23 mouse cellular contexts compared by ENCODE assay signal in the genomic region with DNA sequence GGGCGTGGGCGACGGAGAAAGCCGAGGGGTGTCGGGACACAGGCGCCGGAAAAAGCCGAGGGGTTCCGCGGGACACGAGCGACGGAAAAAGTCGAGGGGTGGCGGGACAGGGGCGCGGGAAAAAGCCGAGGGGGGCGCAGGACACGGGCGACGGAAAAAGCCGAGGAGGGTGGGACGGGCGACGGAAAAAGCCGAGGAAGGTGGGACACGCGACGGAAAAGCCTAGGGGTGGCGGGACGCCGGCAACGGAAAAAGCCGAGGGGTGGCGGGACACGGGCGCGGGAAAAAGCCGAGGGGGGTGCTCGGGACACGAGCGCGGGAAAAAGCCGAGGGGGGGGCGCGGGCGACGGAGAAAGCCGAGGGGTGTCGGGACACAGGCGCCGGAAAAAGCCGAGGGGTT. TPM values are rescaled to one million over a fixed set of nuclear protein-coding genes. Genes with fewer than 3 reads are reported as not detected.
"Had no signal": no experiment of that assay in that cellular context is flagged by ENCODE, and none has a peak within 500 bp of the region (broad histone marks: within the 10 kb centered on the region; RNA-seq: fewer than 3 reads in every experiment).

No protein-coding gene starts in this region.

- H3K4me3 ChIP-seq: heart, adult 2 months; heart, embryonic 13.5 days; heart, embryonic 15.5 days; hindbrain, embryonic 10.5 days; hindbrain, embryonic 12.5 days; intestine, embryonic 15.5 days; layer of hippocampus, adult 2 months; left cerebral cortex, adult 2 months; limb, embryonic 10.5 days; limb, embryonic 12.5 days had no signal

- DNase-seq: gastrocnemius, postnatal 14 days; heart, adult 2 months; heart, postnatal 14 days; heart, postnatal 4 days; kidney, adult 18-20 months; kidney, adult 8-10 months; kidney, postnatal 10 days; kidney, postnatal 36 days had no signal

- ATAC-seq: hindbrain, embryonic 16.5 days; inflammation-experienced regulatory T-cells, adult 6 months; intestine, embryonic 15.5 days; intestine, postnatal 0 days had no signal

- H3K9ac ChIP-seq: heart, embryonic 13.5 days; heart, embryonic 15.5 days; hindbrain, embryonic 12.5 days; hindbrain, embryonic 14.5 days; intestine, embryonic 15.5 days; limb, embryonic 12.5 days had no signal

- H3K27me3 ChIP-seq: heart, embryonic 13.5 days; heart, embryonic 15.5 days; hindbrain, embryonic 12.5 days; intestine, embryonic 15.5 days had no signal

- H3K27ac ChIP-seq: heart, adult 2 months; heart, embryonic 13.5 days; heart, embryonic 15.5 days; hindbrain, embryonic 10.5 days; hindbrain, embryonic 12.5 days; hindbrain, embryonic 14.5 days; intestine, embryonic 15.5 days; layer of hippocampus, adult 2 months; left cerebral cortex, adult 2 months; limb, embryonic 10.5 days; limb, embryonic 12.5 days had no signal

- H3K4me2 ChIP-seq: heart, embryonic 11.5 days; heart, embryonic 13.5 days; heart, embryonic 15.5 days; hindbrain, embryonic 12.5 days; hindbrain, embryonic 14.5 days; intestine, embryonic 15.5 days; limb, embryonic 12.5 days; liver, embryonic 11.5 days had no signal

- H3K4me1 ChIP-seq: heart, embryonic 13.5 days; heart, embryonic 15.5 days; hindbrain, embryonic 10.5 days; hindbrain, embryonic 12.5 days; intestine, embryonic 15.5 days; limb, embryonic 10.5 days; limb, embryonic 12.5 days had no signal

- H3K36me3 ChIP-seq: heart, embryonic 13.5 days; heart, embryonic 15.5 days; hindbrain, embryonic 10.5 days; hindbrain, embryonic 12.5 days; intestine, embryonic 15.5 days; limb, embryonic 10.5 days; limb, embryonic 12.5 days had no signal

- H3K9me3 ChIP-seq: heart, embryonic 15.5 days; intestine, embryonic 15.5 days had no signal

RNA-seq across cellular contexts. Expression of gene Cxcr3, which starts 36.5 kb away (rescaled TPM):
- polyA plus RNA-seq: heart, embryonic 11.5 days; hindbrain, embryonic 10.5 days; hindbrain, embryonic 12.5 days; hindbrain, embryonic 14.5 days; limb, embryonic 12.5 days had no signal
